Mouse (Mus musculus): ENCODE data around the gene Sfr1.

DNA sequence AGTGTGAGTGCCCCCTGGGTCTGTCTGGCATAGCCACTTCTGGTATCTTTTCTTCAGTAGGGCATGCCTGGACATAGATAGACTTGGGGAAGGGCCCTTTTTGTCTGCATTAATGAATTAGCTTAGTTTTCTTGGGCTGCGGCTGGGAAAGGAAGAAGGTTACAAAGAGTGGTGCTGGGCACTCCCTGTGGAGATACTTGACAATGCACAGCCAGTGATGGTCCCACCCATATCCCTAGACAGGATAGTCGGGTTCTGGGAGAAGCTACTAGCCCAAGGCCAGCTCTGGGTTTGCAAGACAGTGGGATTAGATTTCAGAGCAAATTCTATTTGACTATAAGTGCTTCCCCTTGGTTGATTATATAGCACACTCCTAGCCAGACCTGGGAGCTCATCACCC is 17.5 kb downstream of the Sfr1 start:
- TF ChIP-seq POLR2A (IDR thresholded peaks at IDR 0.05; ENCODE audit: control insufficient read depth, low read depth, low read length): no peak
- TF ChIP-seq CTCF (IDR thresholded peaks at IDR 0.05; ENCODE audit: control insufficient read depth, insufficient read depth, insufficient replicate concordance, low read depth, low read length): no peak
